Mouse (Mus musculus) thymus, postnatal 10 days (tissue): ENCODE data around the gene E030018B13Rik.

ENCODE experiments used
- DNase-seq, 2 experiments: peaks; one replicate each; pipeline ENCODE4 v3.0.0; 2021; ENCODE audit warnings: low spot score in 2 of 2

E030018B13Rik gene

GRCm38 (mm10) chr7:63897655-63898054, 19.0 kb upstream of the E030018B13Rik start:
- no peak for DNase-seq

- DNase-seq, result no peak
Measured at GRCm38 (mm10) chr7:63898201-63898600, 18.5 kb upstream of the E030018B13Rik start.

- no peak for DNase-seq
Measured at GRCm38 (mm10) chr7:63899925-63900324, 16.7 kb upstream of the E030018B13Rik start.

- no peak for DNase-seq
Measured at GRCm38 (mm10) chr7:63900411-63900810, 16.2 kb upstream of the E030018B13Rik start.

- peak; percentile 90 to 92 for DNase-seq
Measured at GRCm38 (mm10) chr7:63901346-63901745, 15.3 kb upstream of the E030018B13Rik start.

GRCm38 (mm10) chr7:63901942-63902341, 14.7 kb upstream of the E030018B13Rik start:
- peak in 1 of 2 experiments; percentile 46 for DNase-seq

GRCm38 (mm10) chr7:63902604-63903210, 13.9 kb upstream of the E030018B13Rik start:
- DNase-seq, result no peak

GRCm38 (mm10) chr7:63903635-63904380, 12.8 kb upstream of the E030018B13Rik start:
- DNase-seq, result no peak

- no peak for DNase-seq
Measured at GRCm38 (mm10) chr7:63905190-63905589, 11.5 kb upstream of the E030018B13Rik start.

- DNase-seq, result no peak
Measured at GRCm38 (mm10) chr7:63905642-63906041, 11.0 kb upstream of the E030018B13Rik start.

- no peak for DNase-seq
Measured at GRCm38 (mm10) chr7:63907778-63908495, 8.7 kb upstream of the E030018B13Rik start.

- no peak for DNase-seq
Measured at GRCm38 (mm10) chr7:63908496-63909285, 8.0 kb upstream of the E030018B13Rik start.

GRCm38 (mm10) chr7:63910225-63910624, 6.4 kb upstream of the E030018B13Rik start:
- no peak for DNase-seq

- no peak for DNase-seq
Measured at GRCm38 (mm10) chr7:63910912-63911311, 5.7 kb upstream of the E030018B13Rik start.

GRCm38 (mm10) chr7:63911383-63912233, 5.0 kb upstream of the E030018B13Rik start:
- no peak for DNase-seq

GRCm38 (mm10) chr7:63912234-63912810, 4.3 kb upstream of the E030018B13Rik start:
- no peak for DNase-seq

GRCm38 (mm10) chr7:63912924-63913723, 3.5 kb upstream of the E030018B13Rik start:
- no peak for DNase-seq

- DNase-seq, result no peak
Measured at GRCm38 (mm10) chr7:63913724-63914692, 2.6 kb upstream of the E030018B13Rik start.
